Mouse (Mus musculus) large intestine, adult 2 months (tissue): ENCODE data around the gene Nfam1. TPM values are rescaled to one million over a fixed set of nuclear protein-coding genes. Genes with fewer than 3 reads are reported as not detected.

ENCODE experiments used
- DNase-seq: peaks from one replicate; pipeline ENCODE4 v3.0.0-alpha.2; 2012; ENCODE audit warnings: low read depth, low spot score
- WGBS: fragments of 180-500 bp; shearing (Covaris S2); methylation state at CpG from one replicate; pipeline ENCODE4 v1.1.7; 2018; 5-methylcytosine and 5-hydroxymethylcytosine counted together
- polyA plus RNA-seq: library from polyadenylated mRNA; depleted of rRNA; stranded (reverse); fragments of >200 nt; gene quantifications from 2 replicates; pipeline ENCODE4 v1.2.3, GENCODE M21; 2012

Gene Nfam1
- polyA plus RNA-seq, 1 experiment, result 3.5 TPM

DNA sequence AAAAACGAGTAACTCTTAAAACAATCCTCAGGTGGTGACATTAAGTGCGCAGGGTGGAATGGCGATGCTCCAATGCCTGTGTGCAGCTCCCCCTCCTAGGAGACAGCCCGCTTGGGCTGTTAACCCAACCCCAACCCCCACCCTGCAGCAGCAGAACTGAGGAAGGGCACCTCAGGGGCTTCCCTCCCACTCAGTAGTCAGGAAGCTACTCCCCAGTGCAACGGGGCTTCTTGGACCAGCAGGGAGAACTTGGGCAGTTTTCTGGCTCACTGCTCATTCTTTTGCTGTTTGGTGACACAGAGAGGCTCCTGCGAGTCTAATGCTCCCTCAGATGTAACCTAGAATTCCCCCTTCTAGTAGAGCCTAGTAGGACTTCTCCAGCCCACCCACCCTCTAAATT, 65.2 kb downstream of the Nfam1 start:
- DNase-seq, result no peak
- 49% methylated on average over 6 of the region's 6 CpGs for WGBS

DNA sequence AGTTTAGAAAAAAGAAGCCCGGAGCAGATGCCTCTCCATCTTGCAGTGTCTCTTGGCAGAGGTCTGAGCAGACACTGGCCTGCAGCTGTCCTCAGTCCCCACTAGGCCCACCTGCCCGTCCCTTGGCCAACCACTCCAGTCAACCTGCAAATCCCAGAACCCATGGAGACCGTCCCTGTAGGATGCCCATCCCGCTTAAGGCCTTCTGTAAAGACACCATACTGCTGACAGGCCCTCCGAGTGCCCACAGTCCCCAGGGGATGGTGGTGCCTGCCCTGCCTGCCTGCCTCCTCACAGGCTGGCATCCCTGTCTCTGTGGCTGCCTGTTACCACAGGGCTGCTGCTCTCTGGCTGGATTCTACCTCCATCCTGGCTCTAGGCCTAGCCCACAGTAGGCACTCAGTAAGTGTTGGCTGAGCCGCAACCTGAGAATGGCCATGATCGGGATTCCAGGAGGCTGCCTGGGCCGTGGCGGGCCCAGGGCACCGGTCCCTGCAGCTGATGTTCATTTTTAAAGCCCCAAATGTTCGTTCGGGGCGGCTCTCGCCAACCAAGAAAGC, 68.8 kb downstream of the Nfam1 start:
- 84% methylated on average over 14 of the region's 14 CpGs for whole genome bisulfite sequencing
- no peak for DNase-seq

DNA sequence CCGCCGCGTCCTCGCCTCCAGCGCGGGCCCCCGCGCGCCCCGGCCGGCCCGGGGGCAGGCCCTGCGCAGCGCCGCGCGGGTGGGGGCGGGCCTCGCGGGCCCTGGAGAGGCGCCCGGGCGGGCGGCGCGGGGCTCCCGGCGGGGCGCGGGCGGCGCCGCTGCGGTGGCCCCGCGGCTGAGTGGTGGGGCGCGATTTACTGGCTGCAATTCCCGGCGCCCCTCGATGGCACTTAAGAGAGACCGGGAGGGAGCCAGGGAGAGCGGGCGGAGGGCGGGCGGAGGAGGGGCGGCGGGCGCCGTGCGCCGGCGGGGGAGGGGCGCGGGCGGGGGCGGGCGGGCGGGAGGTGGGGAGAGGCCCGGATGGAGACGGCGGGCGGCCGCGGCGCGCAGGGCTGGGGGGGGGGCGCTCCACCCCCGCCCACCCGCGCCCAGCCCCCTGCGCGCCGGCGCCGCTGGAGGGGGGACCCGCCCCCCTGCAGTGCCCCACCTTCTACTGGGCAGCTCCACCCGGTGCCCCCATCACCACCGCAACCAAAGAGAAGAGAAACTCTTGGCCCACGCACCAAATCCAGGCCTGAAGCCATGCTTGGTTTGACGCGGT, 69.5 kb downstream of the Nfam1 start:
- no peak for DNase-seq
- 34% methylated on average over 39 of the region's 82 CpGs for WGBS

DNA sequence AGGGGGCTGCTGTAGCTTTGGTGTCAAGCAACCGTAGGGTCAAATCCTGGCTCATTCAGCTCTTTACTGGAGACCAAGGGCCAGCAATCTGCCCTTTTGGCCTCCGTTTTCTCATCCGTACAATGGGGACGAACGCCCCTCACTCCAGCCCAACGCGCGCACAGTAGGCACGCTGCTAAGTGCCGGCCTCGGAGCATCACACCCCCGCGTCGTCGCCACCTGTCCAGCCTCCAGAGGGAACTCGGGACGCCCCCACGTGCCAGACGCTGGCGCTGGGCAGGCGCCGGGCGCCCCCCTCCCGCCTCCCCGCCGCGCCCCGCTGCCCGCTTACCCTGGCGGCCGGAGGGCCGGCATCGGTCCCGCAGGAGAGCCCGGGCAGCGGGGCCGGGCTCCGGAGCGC, 70.0 kb downstream of the Nfam1 start:
- DNase-seq, result no peak
- 7% methylated on average over 39 of the region's 39 CpGs for WGBS

DNA sequence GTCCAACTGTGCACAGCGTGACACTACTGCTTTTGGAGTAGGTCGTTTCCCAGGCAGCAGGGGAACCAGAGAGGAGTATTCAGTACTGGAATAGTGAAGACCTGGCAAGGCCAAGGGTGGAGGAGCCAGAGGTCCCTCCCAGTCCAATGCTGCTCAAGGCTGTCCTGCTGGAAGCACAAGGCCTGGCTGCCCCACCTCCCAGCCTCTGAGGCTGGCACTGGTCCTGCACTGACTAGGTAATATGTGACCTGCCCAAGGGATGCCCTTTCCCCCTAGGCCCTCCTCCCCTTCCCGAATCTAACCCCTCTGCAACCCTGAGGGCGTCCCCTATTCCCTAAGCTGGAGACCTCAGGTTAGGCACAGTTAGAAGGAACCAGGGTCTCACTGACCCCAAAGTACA, 70.6 kb downstream of the Nfam1 start:
- WGBS, result 54% methylated on average over 4 of the region's 4 CpGs
- no peak for DNase-seq

DNA sequence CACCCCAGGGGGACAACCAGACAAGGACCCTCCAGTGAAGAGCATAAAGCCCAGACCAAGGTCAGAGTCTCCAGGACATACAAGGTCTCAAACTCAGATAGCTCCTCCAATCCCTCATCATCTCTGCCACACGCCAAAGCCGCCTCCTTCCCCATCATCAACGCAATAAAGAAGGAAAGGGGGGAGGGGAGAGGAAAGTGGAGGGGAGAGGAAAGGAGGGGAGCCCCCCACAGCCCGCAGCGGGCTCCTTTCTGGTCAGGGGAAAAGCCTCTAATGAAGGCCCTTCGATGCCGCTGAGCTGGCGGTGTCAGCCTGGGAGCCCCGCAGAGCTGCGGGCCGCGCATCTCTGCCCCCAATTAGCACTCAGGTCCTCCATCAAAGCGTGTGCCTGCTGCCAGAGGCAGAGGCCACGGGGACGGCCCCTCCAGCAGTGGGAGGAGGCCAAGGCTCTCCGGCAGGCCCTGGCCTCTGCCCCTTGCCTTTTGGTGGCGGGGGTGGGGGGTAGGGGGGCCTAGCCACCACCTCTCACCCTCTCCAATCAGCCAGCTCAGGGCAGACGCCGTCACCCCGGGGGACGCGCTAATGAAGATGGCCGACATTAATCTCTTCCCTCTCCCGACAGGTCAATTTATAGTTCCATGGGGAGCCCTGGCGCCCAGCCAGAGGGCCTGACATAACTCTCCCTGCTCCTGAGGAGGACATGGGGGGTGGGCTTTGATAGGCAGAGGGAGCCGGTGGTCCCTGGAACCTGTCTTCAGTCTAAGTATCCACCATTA, 72.1 kb downstream of the Nfam1 start:
- DNase-seq, result no peak
- WGBS, result 16% methylated on average over 26 of the region's 26 CpGs

DNA sequence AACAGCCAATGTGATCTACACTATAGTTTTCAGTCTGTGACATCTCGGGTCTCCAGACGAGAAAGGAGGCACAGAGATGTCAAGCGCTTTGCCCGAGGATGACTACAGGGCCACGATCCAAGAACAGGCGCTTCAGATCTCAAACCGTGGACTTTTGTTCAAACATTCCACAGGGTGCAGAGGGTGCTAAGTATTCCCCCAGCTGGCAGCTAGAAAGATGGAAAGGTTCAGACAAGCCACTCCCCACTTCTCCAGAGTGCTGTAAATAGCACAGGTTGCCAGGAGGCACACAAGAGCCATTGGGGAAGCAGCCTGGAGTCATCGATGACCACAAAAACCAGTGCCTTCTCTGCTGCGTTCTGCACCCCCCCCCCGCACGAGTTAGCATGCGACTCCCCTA, 74.0 kb downstream of the Nfam1 start:
- 32% methylated on average over 12 of the region's 12 CpGs for WGBS

DNA sequence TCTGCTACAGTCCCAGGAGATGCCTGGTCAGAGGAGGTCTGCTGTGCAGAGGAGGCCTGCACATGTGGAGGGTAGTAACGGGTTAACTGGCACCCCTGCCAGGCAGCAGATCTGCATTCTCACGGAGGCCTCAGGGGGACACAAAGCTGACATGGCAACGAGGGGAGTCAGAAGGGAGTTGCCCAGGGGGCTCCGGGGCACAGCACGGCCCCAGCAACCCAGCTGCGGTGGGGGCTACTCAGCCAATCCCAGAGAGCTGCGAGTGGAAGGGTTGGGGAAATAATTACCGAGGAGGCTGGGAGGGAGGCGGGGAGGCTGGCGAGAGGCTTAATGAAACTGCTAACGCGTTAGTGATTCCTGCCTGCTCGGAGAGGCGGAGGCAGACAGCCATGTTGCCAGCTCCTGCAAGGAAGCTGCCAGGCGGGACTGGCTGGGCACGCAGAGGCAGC, 74.8 kb downstream of the Nfam1 start:
- no peak for DNase-seq
- WGBS, result 20% methylated on average over 16 of the region's 16 CpGs

More for the DNA sequence above, 74.0 kb downstream of the Nfam1 start:
- no peak for DNase-seq

DNA sequence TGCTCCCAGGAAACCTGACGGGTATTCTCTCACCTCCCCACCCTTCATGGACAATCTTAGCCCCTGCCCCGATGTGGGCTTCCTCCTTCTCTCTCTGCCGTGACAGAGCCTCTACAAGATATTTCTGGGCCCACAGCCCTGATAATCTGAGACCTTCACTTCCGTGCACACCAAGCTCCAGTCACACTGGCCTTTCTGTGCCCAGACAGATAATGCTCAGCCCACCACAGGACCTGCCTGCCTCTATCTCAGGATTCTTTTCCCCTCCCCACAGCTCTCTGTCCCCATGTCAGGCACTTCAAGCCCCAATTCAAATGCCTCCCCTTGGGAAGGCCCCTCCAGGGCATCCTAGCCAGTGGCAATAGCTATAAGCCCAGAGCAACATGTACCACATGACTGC, 76.4 kb downstream of the Nfam1 start:
- WGBS, result 81% methylated on average over 4 of the region's 4 CpGs
- no peak for DNase-seq

DNA sequence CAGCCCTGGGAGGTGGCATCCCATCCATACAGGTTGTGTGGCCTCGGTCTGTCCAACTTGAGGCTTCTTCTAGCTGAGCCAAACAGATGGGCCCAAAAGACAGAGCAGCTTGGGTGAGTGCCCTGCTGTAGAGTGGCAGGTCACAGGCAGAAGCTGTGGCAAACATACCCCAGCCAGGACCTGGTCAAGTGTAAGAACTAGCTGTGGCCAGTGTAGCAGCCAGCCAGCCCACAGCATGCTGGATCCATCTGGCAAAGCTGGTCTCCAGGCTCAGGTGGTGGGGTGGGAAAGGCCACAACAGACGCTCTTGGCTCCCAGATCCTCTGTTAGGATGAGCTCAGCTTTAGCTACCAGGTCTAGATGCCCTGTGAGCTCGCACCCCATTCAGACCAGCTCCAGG, 76.8 kb downstream of the Nfam1 start:
- no peak for DNase-seq
- WGBS, result 91% methylated on average over 3 of the region's 3 CpGs

DNA sequence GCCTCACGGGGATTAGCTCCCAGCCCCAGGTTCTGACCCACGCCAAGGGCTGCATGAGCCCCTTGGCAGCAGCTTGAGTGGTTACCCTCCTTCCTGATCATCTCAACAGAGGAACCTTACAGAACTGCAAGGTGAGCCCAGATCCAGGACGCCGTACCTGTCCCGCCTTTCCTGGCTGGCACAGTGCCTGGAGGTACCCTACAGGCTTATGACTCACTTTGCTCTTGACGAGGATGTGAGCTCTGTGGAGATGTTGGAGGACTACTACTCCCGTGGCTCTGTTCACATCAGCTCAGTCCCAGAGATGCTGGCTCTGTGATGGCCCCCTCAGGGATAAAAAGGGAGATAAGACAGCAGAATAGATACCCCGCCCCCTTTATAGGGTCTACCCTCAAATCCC, 77.8 kb downstream of the Nfam1 start:
- 52% methylated on average over 8 of the region's 8 CpGs for WGBS
- DNase-seq, result no peak

DNA sequence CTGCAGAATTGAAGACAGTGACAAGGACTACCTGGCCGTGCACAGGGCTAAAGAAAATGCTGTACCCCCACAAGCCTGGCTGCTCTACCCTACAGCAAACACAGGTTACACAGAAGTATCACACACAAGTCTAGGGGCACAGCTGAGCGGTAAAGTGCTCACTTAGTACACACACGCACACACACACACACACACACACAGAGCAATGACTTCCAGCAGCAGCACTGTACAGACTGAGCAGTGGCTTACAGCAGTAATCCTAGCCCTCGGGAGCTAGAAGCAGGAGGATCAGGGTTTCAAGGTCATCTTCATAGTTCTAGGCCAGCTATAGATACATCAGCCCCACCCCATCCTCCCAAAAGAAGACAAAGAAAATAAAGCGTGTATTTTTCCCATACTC, 79.1 kb downstream of the Nfam1 start:
- WGBS, result 68% methylated on average over 5 of the region's 5 CpGs
- DNase-seq, result no peak

DNA sequence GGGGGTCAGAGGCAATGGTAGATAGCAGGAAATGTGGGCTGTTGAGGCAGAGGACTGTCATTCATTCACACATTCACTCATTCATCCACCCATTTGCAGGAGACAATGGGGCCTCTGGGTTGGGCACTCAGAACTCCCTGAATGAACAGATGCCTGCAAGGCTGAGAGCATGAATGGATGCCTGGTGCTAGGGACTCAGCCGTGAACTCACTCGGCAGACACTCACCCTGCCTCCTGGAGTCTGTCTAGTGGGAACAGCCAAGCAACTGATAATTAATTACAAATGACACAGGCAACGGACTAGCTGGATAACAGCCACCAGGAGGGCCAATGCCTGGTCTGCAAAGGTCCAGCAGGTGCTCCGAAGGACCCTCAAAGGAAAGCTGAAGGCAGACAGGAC, 80.0 kb downstream of the Nfam1 start:
- no peak for DNase-seq
- WGBS, result 73% methylated on average over 4 of the region's 4 CpGs

DNA sequence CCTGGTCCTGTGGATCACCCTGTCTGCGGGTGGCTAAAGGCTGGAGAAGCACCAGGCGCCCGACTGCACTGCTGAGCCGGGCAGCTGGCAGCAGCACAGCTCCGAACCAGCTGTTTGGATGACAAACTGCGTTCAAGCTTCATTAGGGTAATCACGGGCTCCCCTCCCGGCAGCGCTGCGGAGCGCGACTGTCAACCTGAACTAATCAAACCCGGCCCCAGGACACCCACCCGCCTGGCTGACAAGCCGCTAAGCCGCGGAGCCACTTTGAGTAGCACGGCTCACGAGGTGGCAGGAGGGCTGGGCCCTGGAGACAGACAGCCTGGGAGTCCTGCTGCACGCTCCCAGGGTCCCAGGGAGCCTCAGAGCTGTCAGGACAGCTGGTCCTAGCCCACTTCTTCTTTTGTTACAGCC, 80.8 kb downstream of the Nfam1 start:
- 24% methylated on average over 20 of the region's 20 CpGs for WGBS
- no peak for DNase-seq

DNA sequence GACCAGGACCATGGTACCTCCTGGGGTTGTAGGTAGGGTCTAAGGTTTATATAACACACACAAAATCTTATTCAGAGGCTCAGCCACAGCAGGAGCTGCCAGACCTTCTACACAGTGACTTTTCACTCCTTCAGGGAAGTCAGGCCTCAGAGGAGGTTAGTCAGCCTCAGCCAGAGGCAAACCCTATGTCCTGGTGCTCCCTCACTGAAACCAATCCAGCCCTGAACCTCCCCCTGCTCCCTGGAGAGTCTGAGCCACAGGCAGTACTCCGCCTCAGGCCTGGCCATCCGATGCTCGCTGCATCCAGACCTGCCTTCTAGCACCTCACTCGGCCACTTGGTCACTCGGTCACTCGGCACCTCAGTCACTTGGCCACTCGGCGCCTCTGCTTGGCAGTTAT, 82.9 kb downstream of the Nfam1 start:
- WGBS, result 83% methylated on average over 8 of the region's 8 CpGs

DNA sequence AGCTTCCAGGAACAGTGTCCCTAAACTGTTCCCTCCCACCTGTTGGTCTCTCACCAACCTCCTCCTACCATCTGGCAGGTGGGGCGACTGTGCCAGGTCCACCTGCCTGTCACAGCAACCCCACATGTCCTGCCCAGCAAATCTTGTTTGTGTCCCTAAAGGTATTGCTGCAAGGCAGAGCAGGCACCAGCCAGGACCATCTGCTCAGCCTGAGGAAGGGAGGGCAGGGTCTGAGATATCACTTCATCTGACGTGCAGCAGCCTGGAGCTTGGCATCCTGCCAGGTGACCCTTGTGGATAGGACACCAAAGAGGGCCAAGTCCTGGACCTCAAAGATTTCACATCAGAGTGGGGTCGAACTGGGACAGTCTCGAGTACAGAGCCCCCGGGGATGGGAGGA, 85.7 kb downstream of the Nfam1 start:
- DNase-seq, result no peak
- WGBS, result 62% methylated on average over 5 of the region's 5 CpGs

More for the DNA sequence above, 82.9 kb downstream of the Nfam1 start:
- no peak for DNase-seq

DNA sequence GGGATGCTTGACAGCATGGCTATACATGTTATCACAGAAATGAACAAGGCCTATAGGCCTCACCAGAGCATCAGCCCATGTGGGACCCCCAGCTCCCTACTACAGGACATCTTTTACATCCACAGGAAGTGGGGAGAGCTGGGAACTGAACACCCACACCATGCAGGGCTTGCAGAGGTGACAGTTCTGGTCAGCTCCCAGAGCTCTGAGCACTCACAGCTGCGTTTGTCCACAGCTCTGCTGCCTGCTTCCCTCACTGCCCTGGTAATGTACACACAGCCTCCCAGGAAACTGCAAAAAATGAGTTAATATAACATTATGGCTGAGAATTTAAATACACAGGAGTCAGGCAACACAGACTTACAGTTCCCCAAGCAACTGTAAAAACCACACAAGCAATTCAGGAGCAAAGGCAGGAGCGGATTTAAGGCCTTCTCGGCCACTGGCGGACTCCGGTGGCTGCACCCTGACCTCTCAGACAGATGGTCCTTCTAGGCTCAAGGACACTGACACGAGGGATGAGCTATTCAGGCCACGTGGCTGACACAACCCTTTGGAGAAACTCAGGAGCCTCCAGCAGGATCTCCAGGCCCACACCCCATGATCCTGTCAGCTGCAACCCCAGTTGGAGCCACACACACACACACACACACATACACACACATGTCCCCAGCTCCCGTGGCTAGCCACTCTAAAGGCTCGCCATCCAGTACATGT, 88.5 kb downstream of the Nfam1 start:
- no peak for DNase-seq
- WGBS, result 66% methylated on average over 9 of the region's 9 CpGs
